Mouse (Mus musculus) heart, adult 2 months (tissue): Measurements from ENCODE around the gene Hist1h2bb.

ENCODE experiments used
- CTCF ChIP-seq: fragments of 200-600 bp; IDR thresholded peaks from 2 replicates; pipeline ENCODE4 v1.8.1; 2022; ENCODE audit warnings: antibody characterized with exemption, mild to moderate bottlenecking, moderate library complexity
- EP300 ChIP-seq: fragments of 200-500 bp; IDR thresholded peaks from 2 replicates; pipeline ENCODE4 v1.6.1; 2011; ENCODE audit warnings: low read depth, low read length, control low read depth; ENCODE audit not compliant: insufficient read depth

DNA sequence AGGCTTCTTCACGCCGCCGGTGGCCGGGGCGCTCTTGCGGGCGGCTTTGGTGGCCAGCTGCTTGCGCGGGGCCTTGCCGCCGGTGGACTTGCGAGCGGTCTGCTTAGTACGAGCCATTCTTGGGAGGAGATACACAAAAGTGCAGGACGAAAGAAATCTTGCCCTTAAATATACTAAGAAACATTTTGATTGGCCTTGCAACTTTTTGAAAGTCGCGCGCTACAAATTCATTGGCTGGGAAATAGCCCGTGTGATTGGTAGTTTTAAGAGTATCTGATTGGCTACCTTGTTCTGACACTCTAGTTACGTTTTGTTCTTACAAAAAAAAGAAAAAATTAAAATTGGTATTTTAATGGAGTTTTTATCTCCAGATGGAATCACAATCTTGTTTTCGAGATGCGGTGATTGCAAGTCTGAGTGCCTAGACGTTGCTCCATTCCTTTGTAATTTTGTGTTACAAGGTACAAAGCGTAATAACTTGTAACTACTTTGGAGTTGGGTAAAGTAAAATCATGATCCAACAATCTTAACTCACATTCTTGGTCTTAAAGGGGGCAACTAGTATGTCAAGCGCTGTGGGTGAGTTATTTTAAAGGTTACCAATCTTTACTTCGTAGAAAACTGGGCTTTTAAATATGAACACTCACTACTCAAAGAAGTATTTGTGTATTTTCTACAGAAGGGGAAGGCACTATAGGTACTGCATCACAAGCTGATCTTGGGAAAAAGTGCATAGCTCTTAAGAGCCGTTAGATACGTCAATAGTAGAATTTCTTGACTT is 963 bp upstream of the Hist1h2bb start, which contains the start of gene Hist1h3c:
- TF ChIP-seq CTCF, result peak; percentile 30
- TF ChIP-seq EP300, result no peak
